Comparison of ENCODE assay signal across 7 mouse cellular contexts in genomic region chr3:62860731-62861130, GRCm38 (mm10).
DNase-seq lines count a peak whose midpoint lies in the region; ATAC-seq and TF ChIP-seq lines count a peak whose summit lies in the region.

No protein-coding gene starts in this region.

- peak; percentile 46 for DNase-seq in testis, postnatal 10 days (ENCODE audit: low spot score)
- DNase-seq in testis, postnatal 14 days (ENCODE audit: low spot score), result no peak
- peak; percentile 4 to 26 for DNase-seq in layer of hippocampus, adult 2 months (ENCODE audit: low spot score in 2 of 2)
- DNase-seq in cerebellum, postnatal 36 days, result no peak

- no peaks in the 10 kb centered on the region for H3K36me3 ChIP-seq in midbrain, embryonic 15.5 days (replicated peaks)

- TF ChIP-seq POLR2A in embryonic fibroblast, embryonic 13.5 days (IDR thresholded peaks at IDR 0.05; ENCODE audit: low read depth, low read length), result no peak

- H3K27me3 ChIP-seq in midbrain, embryonic 15.5 days (replicated peaks), result no peaks in the 10 kb centered on the region

- H3K4me2 ChIP-seq in midbrain, embryonic 15.5 days, result no peak overlapping the region

- peak; percentile 70; the same call in 1 of the 2 replicates for ATAC-seq in midbrain, embryonic 15.5 days (replicated peaks)
- no peak for ATAC-seq in monocyte, adult 5-6 weeks (replicated peaks; ENCODE audit: insufficient number of reproducible peaks, low FRiP score, low TSS enrichment, poor library complexity, severe bottlenecking)

- no peak overlapping the region for H3K9ac ChIP-seq in midbrain, embryonic 15.5 days

- no peak overlapping the region for H3K27ac ChIP-seq in embryonic fibroblast, embryonic 13.5 days (ENCODE audit: insufficient read depth, low read length)
- H3K27ac ChIP-seq in layer of hippocampus, adult 2 months, result no peak overlapping the region
- no peak overlapping the region for H3K27ac ChIP-seq in midbrain, embryonic 15.5 days

- no peak overlapping the region for H3K4me3 ChIP-seq in embryonic fibroblast, embryonic 13.5 days (ENCODE audit: insufficient read depth, low read length)
- no peak overlapping the region for H3K4me3 ChIP-seq in layer of hippocampus, adult 2 months
- no peak overlapping the region for H3K4me3 ChIP-seq in midbrain, embryonic 15.5 days

- 17% methylated on average over 3 of the region's 3 CpGs for WGBS in midbrain, embryonic 15.5 days

- H3K9me3 ChIP-seq in midbrain, embryonic 15.5 days, result no peaks in the 10 kb centered on the region

- H3K4me1 ChIP-seq in embryonic fibroblast, embryonic 13.5 days (ENCODE audit: control insufficient read depth, insufficient read depth, low read length), result no peaks in the 10 kb centered on the region
- no peaks in the 10 kb centered on the region for H3K4me1 ChIP-seq in midbrain, embryonic 15.5 days

- TF ChIP-seq CTCF in embryonic fibroblast, embryonic 13.5 days (IDR thresholded peaks at IDR 0.05; ENCODE audit: borderline replicate concordance, insufficient read depth, low read length), result 0 out of 2 replicates have a peak, but pooled peaks have one; percentile 10
- peak; percentile 82 for TF ChIP-seq CTCF in layer of hippocampus, adult 2 months (conservative IDR thresholded peaks at IDR 0.05)

Comparison
In these comparisons a context has a peak if more than half of its experiments do, and no peak if none do; other contexts are left out.
1. DNase-seq: peak in testis, postnatal 10 days (single experiment) and layer of hippocampus, adult 2 months (2 of 2); none in testis, postnatal 14 days (single experiment) and cerebellum, postnatal 36 days (0 of 2).